Mouse (Mus musculus): ENCODE data around the gene Coa3. TPM values are rescaled to one million over a fixed set of nuclear protein-coding genes. Genes with fewer than 3 reads are reported as not detected.

The Coa3 gene
- total and polyA plus RNA-seq, 3 experiments, result 117 to 285 (median 177) TPM

DNA sequence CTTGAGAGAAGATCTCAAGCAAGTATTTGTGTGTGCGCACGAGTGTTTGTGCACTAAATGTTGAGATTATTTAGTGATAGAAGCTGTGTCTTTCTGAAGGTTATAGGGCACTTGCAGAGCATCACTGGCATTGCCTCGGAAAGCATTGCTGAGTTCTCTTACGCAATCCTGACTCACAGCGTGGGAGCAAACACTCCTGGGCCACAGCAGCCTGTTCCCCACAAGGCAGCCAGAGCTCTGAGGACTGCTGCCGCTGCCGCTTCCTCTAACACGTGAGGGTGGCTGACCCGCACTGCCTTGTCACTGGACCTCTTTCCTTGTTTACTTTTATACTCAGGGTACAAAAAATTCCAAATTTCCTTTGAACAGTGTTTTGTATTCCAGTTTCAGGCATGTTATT, 8.4 kb upstream of the Coa3 start:
- Histone ChIP-seq H3K36me3 (replicated peaks in 1 of 2; ENCODE audit: control insufficient read depth in 1 of 2, insufficient read depth in 1 of 2, low read length in 1 of 2) (peaks cover 48 to 89% of the 10 kb centered on the region in 2 experiments), H3K27me3 (replicated peaks) (no peaks in the 10 kb centered on the region), H3K79me2 (replicated peaks; ENCODE audit: control insufficient read depth, extremely low read depth, insufficient read depth, poor library complexity, severe bottlenecking) (no peaks in the 10 kb centered on the region), H3K4me3 (replicated peaks in 1 of 3; ENCODE audit: low read depth in 2 of 3, low read length in 2 of 3, poor library complexity in 1 of 3) (no peak overlapping the region), H3K9ac (ENCODE audit: insufficient read depth, low read depth) (no peak overlapping the region), H3K4me2 (ENCODE audit: insufficient read depth, low read depth, poor library complexity, severe bottlenecking) (no peak overlapping the region), H3K27ac (ENCODE audit: insufficient read depth, low read depth) (no peak overlapping the region), H3K9me3 (replicated peaks; ENCODE audit: low read length) (no peaks in the 10 kb centered on the region), H3K4me1 (ENCODE audit: control insufficient read depth in 1 of 2, insufficient read depth in 2 of 2) (0 out of 4 replicates have a peak, but pooled peaks cover 0 to 3% of the 10 kb centered on the region in 2 experiments)
- TF ChIP-seq SIN3A (IDR thresholded peaks at IDR 0.05; ENCODE audit: low read length) (no peak), MYC (IDR thresholded peaks at IDR 0.05; ENCODE audit: low read depth, low read length) (no peak), MAZ (IDR thresholded peaks at IDR 0.05; ENCODE audit: low read depth, low read length) (no peak)
- no peak for DNase-seq (ENCODE audit: extremely low read depth)
- in situ Hi-C loops (cut with MboI; ENCODE audit: low pct_ligation_motif_present, low pct_unique_long_range_greater_than_20kb, low sequenced_read_pairs), result no loop called here
- dilution Hi-C loops (cut with MboI; ENCODE audit: extremely low pct_ligation_motif_present, extremely low pct_unique_long_range_greater_than_20kb, low sequenced_read_pairs), result no loop called here

GRCm38 (mm10) chr11:101283805-101284204, 4.9 kb upstream of the Coa3 start:
- Histone ChIP-seq H3K36me3 (replicated peaks in 1 of 2; ENCODE audit: control insufficient read depth in 1 of 2, insufficient read depth in 1 of 2, low read length in 1 of 2) (peaks cover 16 to 55% of the 10 kb centered on the region in 2 experiments), H3K79me2 (replicated peaks; ENCODE audit: control insufficient read depth, extremely low read depth, insufficient read depth, poor library complexity, severe bottlenecking) (no peaks in the 10 kb centered on the region), H3K9me3 (replicated peaks; ENCODE audit: low read length) (no peaks in the 10 kb centered on the region), H3K27ac (ENCODE audit: insufficient read depth, low read depth) (no peak overlapping the region), H3K27me3 (replicated peaks) (no peaks in the 10 kb centered on the region), H3K4me2 (ENCODE audit: insufficient read depth, low read depth, poor library complexity, severe bottlenecking) (no peak overlapping the region), H3K4me1 (ENCODE audit: control insufficient read depth in 1 of 2, insufficient read depth in 2 of 2) (peaks cover 6 to 19% of the 10 kb centered on the region in 2 experiments; a peak in 3 of 4 replicates), H3K9ac (ENCODE audit: insufficient read depth, low read depth) (no peak overlapping the region), H3K4me3 (replicated peaks in 1 of 3; ENCODE audit: low read depth in 2 of 3, low read length in 2 of 3, poor library complexity in 1 of 3) (no peak overlapping the region)
- dilution Hi-C loops (cut with MboI; ENCODE audit: extremely low pct_ligation_motif_present, extremely low pct_unique_long_range_greater_than_20kb, low sequenced_read_pairs) (no loop called here), in situ Hi-C loops (cut with MboI; ENCODE audit: low pct_ligation_motif_present, low pct_unique_long_range_greater_than_20kb, low sequenced_read_pairs) (no loop called here)
- DNase-seq (ENCODE audit: extremely low read depth), result no peak
- TF ChIP-seq MXI1 (IDR thresholded peaks at IDR 0.05; ENCODE audit: low read depth, low read length) (no peak), ETS1 (conservative IDR thresholded peaks at IDR 0.05; ENCODE audit: low read depth, low read length) (no peak), MYC (IDR thresholded peaks at IDR 0.05; ENCODE audit: low read depth, low read length) (no peak), POLR2A (IDR thresholded peaks at IDR 0.05; ENCODE audit: low read depth, low read length) (no peak), POLR2AphosphoS2 (IDR thresholded peaks at IDR 0.05; ENCODE audit: low read depth, low read length) (no peak), ZKSCAN1 (IDR thresholded peaks at IDR 0.05; ENCODE audit: borderline replicate concordance, low read depth, low read length) (no peak), MAZ (IDR thresholded peaks at IDR 0.05; ENCODE audit: low read depth, low read length) (no peak), IRF4 (IDR thresholded peaks at IDR 0.05; ENCODE audit: low read depth, low read length) (no peak), SIN3A (IDR thresholded peaks at IDR 0.05; ENCODE audit: low read length) (no peak), MAX (IDR thresholded peaks at IDR 0.05; ENCODE audit: low read length) (no peak), ZNF384 (IDR thresholded peaks at IDR 0.05; ENCODE audit: low read depth, low read length) (no peak), CHD1 (IDR thresholded peaks at IDR 0.05; ENCODE audit: low read depth, low read length) (no peak), NELFE (IDR thresholded peaks at IDR 0.05; ENCODE audit: low read depth, low read length) (no peak), EP300 (IDR thresholded peaks at IDR 0.05; ENCODE audit: low read length) (no peak), JUND (conservative IDR thresholded peaks at IDR 0.05; ENCODE audit: low read depth, low read length) (no peak), PAX5 (IDR thresholded peaks at IDR 0.05; ENCODE audit: low read length) (no peak)
